ENCODE assay signal across 9 mouse cellular contexts in genomic region chr2:132697695-132698094, GRCm38 (mm10). TPM values are rescaled to one million over a fixed set of nuclear protein-coding genes. Genes with fewer than 3 reads are reported as not detected.
DNase-seq lines count a peak whose midpoint lies in the region; ATAC-seq and TF ChIP-seq lines count a peak whose summit lies in the region.
"Had no signal": no experiment of that assay in that cellular context is flagged by ENCODE, and none has a peak within 500 bp of the region (broad histone marks: within the 10 kb centered on the region; RNA-seq: fewer than 3 reads in every experiment).

No protein-coding gene starts in this region.

- no peak for DNase-seq in midbrain, embryonic 14.5 days
- DNase-seq in embryo, embryonic 9.5 days (ENCODE audit: extremely low spot score): no peak
- DNase-seq: cerebellum, postnatal 10 days had no signal

- no peaks in the 10 kb centered on the region for H3K9me3 ChIP-seq in heart, embryonic 13.5 days
- no peaks in the 10 kb centered on the region for H3K9me3 ChIP-seq in heart, embryonic 11.5 days (replicated peaks; ENCODE audit: control insufficient read depth, low read length)
- H3K9me3 ChIP-seq in midbrain, embryonic 13.5 days: no peaks in the 10 kb centered on the region
- no peaks in the 10 kb centered on the region for H3K9me3 ChIP-seq in midbrain, embryonic 14.5 days (ENCODE audit: control insufficient read depth, low read length)
- H3K9me3 ChIP-seq: forebrain, embryonic 13.5 days had no signal

- no peak for TF ChIP-seq POLR2A in cortical plate, adult 2 months (IDR thresholded peaks at IDR 0.05; ENCODE audit: extremely low read depth, insufficient read depth, low read length)
- TF ChIP-seq POLR2A in olfactory bulb, adult 2 months (IDR thresholded peaks at IDR 0.05; ENCODE audit: insufficient read depth, low read depth, low read length): no peak

- peak overlapping the region; percentile 2; the same call in 1 of the 2 replicates for H3K9ac ChIP-seq in heart, embryonic 13.5 days
- no peak overlapping the region for H3K9ac ChIP-seq in heart, embryonic 11.5 days (ENCODE audit: low read depth, low read length)
- no peak overlapping the region for H3K9ac ChIP-seq in midbrain, embryonic 13.5 days (replicated peaks)
- H3K9ac ChIP-seq in midbrain, embryonic 14.5 days (replicated peaks; ENCODE audit: low read length): no peak overlapping the region
- H3K9ac ChIP-seq: forebrain, embryonic 13.5 days had no signal

- peaks cover 43% of the 10 kb centered on the region for H3K4me1 ChIP-seq in heart, embryonic 13.5 days
- peaks cover 12% of the 10 kb centered on the region; the same call in 1 of the 2 replicates for H3K4me1 ChIP-seq in heart, embryonic 11.5 days (ENCODE audit: control insufficient read depth, insufficient read depth, low read length)
- no peaks in the 10 kb centered on the region for H3K4me1 ChIP-seq in midbrain, embryonic 13.5 days (replicated peaks)
- no peaks in the 10 kb centered on the region for H3K4me1 ChIP-seq in midbrain, embryonic 14.5 days (ENCODE audit: control insufficient read depth, insufficient read depth, low read length)
- H3K4me1 ChIP-seq in cortical plate, adult 2 months (ENCODE audit: control insufficient read depth, insufficient read depth, low read length): peaks cover 1% of the 10 kb centered on the region; the same call in 1 of the 2 replicates
- H3K4me1 ChIP-seq in olfactory bulb, adult 2 months (ENCODE audit: control insufficient read depth, insufficient read depth, low read length): peaks cover 6% of the 10 kb centered on the region; the same call in 1 of the 2 replicates

- H3K27me3 ChIP-seq in heart, embryonic 13.5 days (replicated peaks): no peaks in the 10 kb centered on the region
- no peaks in the 10 kb centered on the region for H3K27me3 ChIP-seq in heart, embryonic 11.5 days (ENCODE audit: control insufficient read depth, insufficient read depth, low read length)
- no peaks in the 10 kb centered on the region for H3K27me3 ChIP-seq in midbrain, embryonic 13.5 days
- H3K27me3 ChIP-seq in midbrain, embryonic 14.5 days (ENCODE audit: control insufficient read depth, insufficient read depth, low read length): no peaks in the 10 kb centered on the region
- H3K27me3 ChIP-seq: forebrain, embryonic 13.5 days had no signal

- ATAC-seq in heart, embryonic 13.5 days (ENCODE audit: extremely low read depth, insufficient number of reproducible peaks, low FRiP score, low TSS enrichment): no peak
- no peak for ATAC-seq in heart, embryonic 11.5 days (replicated peaks; ENCODE audit: insufficient number of reproducible peaks, low FRiP score, low TSS enrichment)
- ATAC-seq in midbrain, embryonic 13.5 days: no peak
- no peak for ATAC-seq in midbrain, embryonic 14.5 days (ENCODE audit: low FRiP score, low TSS enrichment)
- ATAC-seq: forebrain, embryonic 13.5 days had no signal

- H3K4me3 ChIP-seq in heart, embryonic 13.5 days: no peak overlapping the region
- H3K4me3 ChIP-seq in heart, embryonic 11.5 days (ENCODE audit: low read depth, low read length): no peak overlapping the region
- H3K4me3 ChIP-seq in midbrain, embryonic 13.5 days (replicated peaks): no peak overlapping the region
- no peak overlapping the region for H3K4me3 ChIP-seq in midbrain, embryonic 14.5 days (replicated peaks; ENCODE audit: low read depth, low read length)
- 0 out of 2 replicates have a peak overlapping the region, but pooled peaks have one; percentile 7 for H3K4me3 ChIP-seq in cortical plate, adult 2 months (ENCODE audit: insufficient read depth, low read length)
- H3K4me3 ChIP-seq in olfactory bulb, adult 2 months (ENCODE audit: insufficient read depth, low read depth, low read length): no peak overlapping the region
- H3K4me3 ChIP-seq: forebrain, embryonic 13.5 days had no signal

- 58% methylated on average over 7 of the region's 7 CpGs for WGBS in heart, embryonic 13.5 days
- 71% methylated on average over 7 of the region's 7 CpGs for WGBS in heart, embryonic 11.5 days (ENCODE audit: insufficient replicate concordance)
- WGBS in midbrain, embryonic 13.5 days: 72% methylated on average over 7 of the region's 7 CpGs
- 81% methylated on average over 7 of the region's 7 CpGs for WGBS in midbrain, embryonic 14.5 days
- 75% methylated on average over 7 of the region's 7 CpGs for WGBS in olfactory bulb, adult 2 months

- H3K36me3 ChIP-seq in heart, embryonic 13.5 days: peaks cover 15% of the 10 kb centered on the region
- H3K36me3 ChIP-seq in heart, embryonic 11.5 days (ENCODE audit: control insufficient read depth, insufficient read depth, low read length): no peaks in the 10 kb centered on the region
- peaks cover 29% of the 10 kb centered on the region for H3K36me3 ChIP-seq in midbrain, embryonic 13.5 days
- 0 out of 2 replicates have a peak, but pooled peaks cover 10% of the 10 kb centered on the region for H3K36me3 ChIP-seq in midbrain, embryonic 14.5 days (ENCODE audit: control insufficient read depth, insufficient read depth, low read length)

- no peak for TF ChIP-seq CTCF in cortical plate, adult 2 months (IDR thresholded peaks at IDR 0.05; ENCODE audit: extremely low read depth, insufficient read depth, low read length)
- no peak for TF ChIP-seq CTCF in olfactory bulb, adult 2 months (IDR thresholded peaks at IDR 0.05; ENCODE audit: insufficient read depth, low read depth, low read length)

- H3K4me2 ChIP-seq in heart, embryonic 13.5 days: no peak overlapping the region
- no peak overlapping the region for H3K4me2 ChIP-seq in heart, embryonic 11.5 days
- no peak overlapping the region for H3K4me2 ChIP-seq in midbrain, embryonic 13.5 days (replicated peaks)
- no peak overlapping the region for H3K4me2 ChIP-seq in midbrain, embryonic 14.5 days (ENCODE audit: low read length)
- H3K4me2 ChIP-seq: forebrain, embryonic 13.5 days had no signal

- peak overlapping the region; percentile 13; the same call in 1 of the 2 replicates for H3K27ac ChIP-seq in heart, embryonic 13.5 days (replicated peaks)
- no peak overlapping the region for H3K27ac ChIP-seq in heart, embryonic 11.5 days (ENCODE audit: low read depth, low read length)
- peak overlapping the region; percentile 39; the same call in 1 of the 2 replicates for H3K27ac ChIP-seq in midbrain, embryonic 13.5 days
- H3K27ac ChIP-seq in midbrain, embryonic 14.5 days (replicated peaks; ENCODE audit: low read depth, low read length): no peak overlapping the region
- peak overlapping the region; percentile 94 for H3K27ac ChIP-seq in cortical plate, adult 2 months (ENCODE audit: insufficient read depth, low read length)
- H3K27ac ChIP-seq in olfactory bulb, adult 2 months (ENCODE audit: insufficient read depth, low read depth, low read length): peak overlapping the region; percentile 49
- H3K27ac ChIP-seq: forebrain, embryonic 13.5 days had no signal

RNA-seq across cellular contexts. Expression of gene Shld1, which starts 11.0 kb away (rescaled TPM):
- polyA plus RNA-seq in heart, embryonic 13.5 days (2015; fragmentation: Nextera tagmentation; extraction: Ambion mirVana): 13.4 and 14.9 TPM in 2 replicates
- 15.3 and 18.0 TPM in 2 replicates for polyA plus RNA-seq in heart, embryonic 11.5 days (2014; fragmentation: Nextera tagmentation; extraction: Ambion mirVana)
- 22.2 and 23.5 TPM in 2 replicates for polyA plus RNA-seq in midbrain, embryonic 13.5 days (2015; fragmentation: Nextera tagmentation; extraction: Ambion mirVana)
- polyA plus RNA-seq in midbrain, embryonic 14.5 days (2014; fragmentation: Nextera tagmentation; extraction: Ambion mirVana): 23.3 and 26.2 TPM in 2 replicates
- polyA plus RNA-seq in cortical plate, adult 2 months (2012; rRNA removed): 21.7 and 23.4 TPM in 2 replicates
- not detected in 2 replicates for polyA plus RNA-seq in olfactory bulb, adult 2 months (2012; ENCODE audit: insufficient read depth, insufficient read length, low replicate concordance, missing spikeins)

Comparison
In these comparisons a context has a peak if more than half of its experiments do, and no peak if none do; other contexts are left out.
1. H3K27ac ChIP-seq: peak in heart, embryonic 13.5 days (single experiment), midbrain, embryonic 13.5 days (single experiment), cortical plate, adult 2 months (single experiment) and olfactory bulb, adult 2 months (single experiment); none in heart, embryonic 11.5 days (single experiment) and midbrain, embryonic 14.5 days (single experiment).
2. RNA of gene Shld1, which starts 11.0 kb away (polyA plus RNA-seq): 22.2 to 23.5 TPM in midbrain, embryonic 13.5 days, 23.3 to 26.2 TPM in midbrain, embryonic 14.5 days, 21.7 to 23.4 TPM in cortical plate, adult 2 months, 15.3 to 18.0 TPM in heart, embryonic 11.5 days and 13.4 to 14.9 TPM in heart, embryonic 13.5 days; not detected in olfactory bulb, adult 2 months; every median in the first group is over 10 times any median in the second.